Mouse (Mus musculus) central nervous system, embryonic 11.5 days (tissue): ENCODE data around the gene Zfyve1. TPM values are rescaled to one million over a fixed set of nuclear protein-coding genes. Genes with fewer than 3 reads are reported as not detected.

Source experiments
- polyA plus RNA-seq: library from polyadenylated mRNA; depleted of rRNA; stranded (reverse); fragments of >200 nt; gene quantifications from 2 replicates; pipeline ENCODE4 v1.2.3, GENCODE M21; 2012; rRNA removed

The Zfyve1 gene
- polyA plus RNA-seq = 47.1 and 116 TPM in 2 replicates

GRCm38 (mm10) chr12:83597025-83597501, at the start of gene Zfyve1:
TSS of gene Zfyve1 (minus strand) at chr12:83597222.

GRCm38 (mm10) chr12:83630936-83631335, 33.9 kb upstream of the Zfyve1 start, which contains the start of gene Rbm25:
TSS of gene Rbm25 (plus strand) at chr12:83631236.

GRCm38 (mm10) chr12:83520311-83520890, 76.6 kb downstream of the Zfyve1 start, which contains the start of gene Dcaf4:
TSS of gene Dcaf4 (plus strand) at chr12:83520466.

Other genes with a start within 250 kb of the Zfyve1 start
- 7.2 and 12.0 TPM in 2 replicates for gene Dpf3, start 109.5 kb downstream of the Zfyve1 start, polyA plus RNA-seq
- gene Dcaf4, start 76.8 kb downstream of the Zfyve1 start, polyA plus RNA-seq = 25.6 and 34.6 TPM in 2 replicates
- gene Rbm25, start 34.0 kb upstream of the Zfyve1 start, polyA plus RNA-seq = 200 and 327 TPM in 2 replicates
- 21.2 and 34.1 TPM in 2 replicates for gene Psen1, start 90.9 kb upstream of the Zfyve1 start, polyA plus RNA-seq
- 0.23 and 0.46 TPM in 2 replicates for gene Papln, start 166.4 kb upstream of the Zfyve1 start, polyA plus RNA-seq